Mouse (Mus musculus) frontal cortex, adult 2 months (tissue): ENCODE results near the gene Spin1. TPM values are rescaled to one million over a fixed set of nuclear protein-coding genes. Genes with fewer than 3 reads are reported as not detected.
"Not testable (repeated sequence)": the region's sequence is repeated elsewhere in the genome, so short reads cannot be mapped to it uniquely, and the experiment has no call there.

Experiments used
- DNase-seq, 2 experiments: peaks; one replicate each; pipeline ENCODE4 v3.0.0; 2022; ENCODE audit warnings: low spot score in 1 of 2; ENCODE audit errors: extremely low spot score in 1 of 2
- polyA plus RNA-seq: library from polyadenylated mRNA; depleted of rRNA; stranded (reverse); fragments of >200 nt; gene quantifications from 2 replicates; pipeline ENCODE4 v1.2.3, GENCODE M21; 2012

Spin1 gene
- polyA plus RNA-seq, 1 experiment: 99.1 TPM

DNA sequence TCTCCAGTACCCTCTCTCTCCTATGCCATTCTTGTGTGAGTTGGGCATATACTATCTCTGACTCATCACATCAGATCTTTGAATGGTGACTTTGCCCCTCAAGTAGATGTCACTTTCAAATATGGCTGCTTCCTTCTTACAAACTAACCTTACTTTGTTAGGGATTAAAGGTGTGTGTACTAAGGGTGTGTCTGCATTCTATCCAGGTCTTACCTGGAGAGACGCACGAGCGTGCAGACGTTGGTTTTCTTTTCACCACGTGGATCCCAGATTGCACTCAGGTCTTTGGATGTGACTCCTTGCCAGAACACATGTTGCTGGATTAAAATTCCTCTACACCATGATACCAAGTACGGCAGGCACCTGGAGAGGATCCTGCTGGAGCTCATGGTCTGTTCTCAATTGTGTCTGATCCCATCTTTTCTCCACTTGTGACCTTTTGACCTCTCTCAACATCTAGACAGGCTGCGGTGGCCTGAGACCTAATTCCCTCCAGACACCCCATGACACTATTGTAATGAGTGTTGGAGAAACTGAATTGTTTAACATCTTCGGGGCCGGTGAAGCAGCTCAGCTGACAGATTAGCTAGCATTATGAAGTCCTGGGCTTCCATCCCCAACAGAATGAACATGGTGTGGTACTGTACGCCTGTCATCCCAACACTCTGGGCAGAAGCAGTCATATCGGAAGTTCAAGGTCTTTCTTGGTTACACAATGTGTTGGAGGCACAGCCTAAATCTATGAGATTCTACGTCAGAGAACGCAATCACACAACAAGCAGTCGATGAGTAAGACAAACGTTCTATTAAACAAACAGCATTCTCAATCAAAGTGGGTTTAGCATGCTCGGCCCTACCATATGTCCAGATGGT lies 6.1 kb upstream of the Spin1 start:
- DNase-seq: no peak

DNA sequence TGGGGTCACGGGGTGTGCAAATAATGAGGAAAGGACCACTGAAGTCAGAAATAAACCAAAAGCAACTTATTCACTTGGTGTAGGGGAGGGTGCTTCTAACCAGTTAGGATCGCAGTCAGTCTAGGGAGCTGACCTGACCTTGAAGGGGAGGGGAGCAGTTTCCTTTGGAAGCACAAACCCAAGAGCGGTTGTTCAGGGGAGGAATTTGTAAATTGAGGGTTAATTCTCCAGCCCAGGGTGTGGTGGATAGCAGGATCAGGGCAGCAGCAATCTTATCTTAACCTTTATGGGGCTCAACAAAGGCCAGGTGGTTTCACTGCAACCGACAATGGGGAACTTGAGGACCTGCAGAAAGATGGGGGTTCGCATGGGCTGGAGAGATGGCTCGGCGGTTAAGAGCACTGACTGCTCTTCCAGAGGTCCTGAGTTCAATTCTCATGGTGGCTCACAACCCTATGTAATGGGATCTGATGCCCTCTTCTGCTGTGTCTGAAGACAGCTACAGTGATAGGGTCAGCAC lies 5.4 kb upstream of the Spin1 start:
- no peak for DNase-seq

DNA sequence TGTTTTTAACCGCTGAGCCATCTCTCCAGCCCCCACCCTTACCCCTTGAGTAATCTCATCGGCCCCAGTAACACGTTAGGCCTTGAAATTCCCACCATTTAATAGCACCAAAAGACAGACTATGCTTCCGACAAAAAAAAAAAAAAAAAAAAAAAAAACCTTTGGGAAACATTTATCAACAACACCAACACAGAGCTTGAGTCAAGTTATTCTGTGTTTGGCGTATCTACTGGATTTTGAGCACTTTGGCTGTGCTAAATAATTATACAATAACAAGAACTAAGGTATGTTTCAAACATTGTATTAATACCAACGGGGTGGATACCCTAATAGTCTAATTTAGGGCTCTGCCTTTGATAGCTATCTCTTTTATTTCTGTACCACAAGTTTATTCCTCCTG lies 4.0 kb upstream of the Spin1 start:
- no peak for DNase-seq

DNA sequence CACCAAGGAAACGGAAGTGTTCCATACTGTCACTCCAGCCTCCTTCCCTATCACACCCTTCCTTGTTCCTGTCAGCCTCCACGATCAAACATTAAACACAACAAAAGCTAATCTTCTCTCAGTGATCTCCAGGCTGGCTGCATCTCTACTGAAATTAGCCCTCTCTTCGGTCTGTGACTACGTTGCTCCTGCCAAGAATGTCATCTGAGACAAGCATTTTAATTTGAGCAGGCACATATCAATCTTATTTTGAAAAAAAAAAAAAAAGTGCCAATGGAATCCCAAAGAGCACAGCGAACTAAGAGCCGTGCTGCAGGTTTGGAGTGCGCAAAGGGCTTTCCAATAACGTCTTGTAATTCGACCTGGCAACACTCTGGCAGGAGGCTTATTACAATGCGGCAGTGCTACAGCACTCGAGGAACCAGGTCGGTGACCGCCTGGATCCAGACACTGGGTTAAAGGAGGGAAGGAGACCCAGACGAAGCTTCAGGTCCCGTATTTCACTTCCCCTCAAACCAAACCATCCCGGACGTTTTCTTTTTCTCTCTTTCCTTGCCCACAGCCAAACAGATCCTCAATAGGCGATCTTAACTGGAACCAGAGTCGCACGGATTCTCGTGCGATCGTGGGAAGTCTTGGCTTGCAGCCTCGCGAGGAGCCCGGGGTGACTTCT lies 984 bp upstream of the Spin1 start:
- DNase-seq: peak in 1 of 2 experiments; percentile 16

DNA sequence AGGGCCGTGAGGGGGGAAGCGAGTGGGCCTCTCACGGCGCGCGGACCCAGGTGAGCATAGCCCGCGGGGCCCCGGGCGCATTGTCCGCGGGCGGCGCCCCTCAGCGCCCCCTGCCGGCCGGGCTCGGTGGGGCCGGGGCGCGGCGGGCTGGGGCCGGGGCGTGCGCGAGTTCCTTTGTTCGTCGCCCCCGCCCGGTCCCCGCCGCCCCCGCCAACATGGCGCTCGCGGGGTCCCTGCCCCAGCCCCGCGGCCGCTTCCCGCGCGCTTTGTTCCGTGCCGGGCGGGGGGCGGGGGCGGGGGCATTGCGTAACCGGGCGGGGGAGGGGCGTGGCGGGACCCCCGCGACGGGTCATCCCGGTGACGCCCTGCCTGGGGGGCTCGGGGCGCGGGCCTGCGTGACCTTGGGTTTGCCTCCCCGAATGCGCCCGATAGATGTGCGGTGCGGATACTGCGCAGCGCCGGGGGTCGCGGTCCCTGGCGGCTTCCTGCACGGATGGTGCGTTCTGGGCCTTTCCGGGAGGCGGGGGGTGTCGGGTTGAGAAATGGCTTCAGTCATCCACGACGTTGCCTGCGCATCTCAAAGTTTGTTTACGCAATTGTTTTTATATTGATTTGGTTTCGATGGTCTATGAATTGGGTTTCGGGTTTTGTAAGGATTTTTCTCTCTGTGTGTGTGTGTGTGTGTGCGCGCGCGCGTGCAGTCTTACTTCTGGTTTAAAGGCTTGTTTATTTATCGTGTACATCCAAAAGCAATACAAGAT lies 516 bp downstream of the Spin1 start:
- peak in 1 of 2 experiments; percentile 45 for DNase-seq

DNA sequence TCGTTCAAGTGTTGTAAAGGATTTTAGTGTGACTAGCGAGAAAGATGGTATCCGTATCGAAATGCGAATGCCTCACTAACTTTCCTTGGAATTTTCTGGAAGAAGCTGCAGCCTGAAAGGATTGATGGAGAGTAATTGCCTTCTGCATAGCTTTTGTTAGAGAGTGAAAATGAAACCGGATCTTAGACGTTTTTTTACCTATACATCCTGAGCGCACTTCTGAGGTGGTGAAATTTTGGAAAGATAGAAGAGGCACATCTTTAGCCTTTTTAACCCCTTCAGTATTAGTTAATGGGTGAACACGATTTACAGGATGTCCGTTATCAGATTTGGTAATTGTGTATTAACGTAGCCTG lies 1.1 kb downstream of the Spin1 start:
- no peak for DNase-seq

DNA sequence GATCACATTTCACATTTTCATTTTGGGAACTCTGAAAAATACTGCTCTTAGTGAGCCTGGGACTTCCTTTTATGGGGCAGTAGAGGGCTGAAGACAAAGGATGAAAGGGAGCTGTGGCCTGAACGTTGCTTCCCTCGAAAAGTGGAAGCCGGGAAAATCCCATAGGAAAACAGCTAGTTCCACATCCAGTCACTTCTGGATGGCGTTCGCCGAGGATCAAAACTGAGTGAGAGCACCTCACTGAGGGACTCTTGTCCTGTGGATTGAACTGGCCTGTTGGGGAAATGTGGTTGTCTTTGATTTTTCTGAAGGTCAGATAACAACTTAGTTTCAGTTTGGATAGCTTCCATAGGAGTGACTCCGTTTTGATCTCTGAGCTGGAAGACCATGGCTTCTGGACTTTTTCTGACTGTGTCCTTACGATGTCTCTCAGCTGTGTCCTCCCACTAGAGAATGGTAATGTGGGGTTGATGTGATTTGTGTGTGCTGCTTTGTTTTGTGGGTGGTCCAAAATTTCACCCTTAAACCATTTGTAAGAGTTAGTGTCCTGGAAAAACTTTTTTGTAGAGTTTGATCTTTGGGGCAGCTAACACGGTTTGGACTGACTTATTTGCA lies 2.5 kb downstream of the Spin1 start:
- DNase-seq: no peak

DNA sequence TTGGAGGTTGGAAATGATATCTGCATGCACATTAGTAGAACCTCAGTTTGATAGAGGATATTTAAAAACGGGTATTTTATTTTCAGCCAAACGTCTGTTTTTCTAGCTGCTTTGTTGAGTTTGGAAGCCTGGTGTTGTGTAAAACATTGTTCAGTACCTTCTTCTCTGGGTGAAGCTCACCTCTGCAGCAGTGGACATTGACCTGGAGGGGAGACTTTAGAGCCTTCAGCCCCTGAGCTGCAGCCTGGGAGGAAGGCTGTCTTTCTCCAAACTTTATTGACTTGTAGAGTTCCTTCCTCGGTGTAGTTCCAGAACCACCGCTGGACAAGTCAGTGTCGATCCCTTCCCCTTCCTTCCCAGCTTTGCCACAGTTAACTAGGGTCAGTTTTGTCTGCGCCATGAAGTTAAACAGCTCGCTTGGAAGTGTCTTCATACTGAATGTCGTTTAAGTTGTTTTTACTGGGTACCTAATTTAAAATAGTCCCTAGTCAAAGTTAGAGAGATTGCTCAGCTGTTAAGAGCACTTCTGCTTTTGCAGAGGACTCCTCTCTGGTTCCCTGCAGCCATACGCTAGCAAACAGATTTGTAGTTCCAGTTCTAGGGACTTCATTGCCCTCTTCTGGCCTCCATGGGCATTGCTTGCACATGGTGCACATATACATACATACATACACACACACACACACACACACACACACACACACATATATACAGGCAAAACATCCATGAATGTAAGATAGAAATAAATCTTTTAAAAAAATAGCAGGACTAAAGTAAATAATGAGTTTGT lies 3.4 kb downstream of the Spin1 start:
- no peak for DNase-seq

DNA sequence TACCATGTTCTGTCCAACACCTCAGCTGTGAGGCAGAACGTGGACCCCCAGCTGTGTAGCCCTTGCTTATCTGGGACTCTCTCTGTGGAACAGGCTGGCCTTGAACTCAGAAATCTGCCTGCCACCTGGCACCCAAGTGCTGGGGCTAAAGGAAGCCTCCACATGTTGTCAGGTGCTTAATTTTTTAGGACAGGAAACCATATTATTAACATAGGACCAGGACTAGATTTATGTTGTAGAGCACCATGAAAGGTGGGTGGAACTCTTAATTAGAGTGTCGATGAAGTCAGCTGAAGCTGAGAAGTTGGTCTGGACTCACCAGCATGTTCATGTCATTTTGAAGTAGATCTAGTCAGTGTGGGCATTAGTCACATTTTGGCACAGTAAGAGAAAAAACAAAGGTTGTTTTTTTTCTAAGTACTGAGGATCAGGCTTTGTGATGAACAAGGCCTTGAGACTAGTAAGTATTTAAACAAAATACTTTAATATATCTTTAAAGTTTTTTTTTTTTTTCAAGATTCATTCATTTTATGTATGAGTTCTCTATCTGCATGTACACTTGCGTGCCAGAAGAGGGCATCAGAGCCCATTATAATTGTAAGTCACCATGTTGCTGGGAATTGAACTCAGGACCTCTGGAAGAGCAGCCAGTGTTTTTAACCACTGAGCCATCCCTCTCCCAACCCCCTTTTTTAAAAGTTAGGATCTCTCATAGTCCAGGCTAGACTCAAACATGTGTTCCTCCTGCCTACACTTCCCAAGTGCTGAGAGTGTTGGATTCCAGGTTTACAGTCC lies 5.4 kb downstream of the Spin1 start:
- DNase-seq: no peak

DNA sequence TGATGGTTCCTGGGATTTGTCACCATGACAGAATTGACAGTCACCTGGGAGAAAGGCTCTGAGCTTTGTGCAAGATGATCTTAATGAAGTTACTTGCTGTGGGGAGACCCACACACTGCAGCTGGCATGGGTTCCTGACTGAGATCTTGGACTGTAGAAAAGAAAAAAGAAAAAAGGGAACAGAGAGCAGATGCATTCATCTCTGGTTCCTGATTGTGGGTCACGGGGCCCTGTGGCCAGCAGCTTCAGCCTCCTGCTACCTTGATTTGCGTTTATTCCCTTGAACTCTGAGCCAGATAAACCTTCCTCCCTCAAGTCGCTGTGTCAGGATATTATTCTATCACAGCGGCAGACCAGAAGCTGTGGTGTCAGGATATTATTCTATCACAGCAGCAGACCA lies 6.1 kb downstream of the Spin1 start:
- DNase-seq: no peak

DNA sequence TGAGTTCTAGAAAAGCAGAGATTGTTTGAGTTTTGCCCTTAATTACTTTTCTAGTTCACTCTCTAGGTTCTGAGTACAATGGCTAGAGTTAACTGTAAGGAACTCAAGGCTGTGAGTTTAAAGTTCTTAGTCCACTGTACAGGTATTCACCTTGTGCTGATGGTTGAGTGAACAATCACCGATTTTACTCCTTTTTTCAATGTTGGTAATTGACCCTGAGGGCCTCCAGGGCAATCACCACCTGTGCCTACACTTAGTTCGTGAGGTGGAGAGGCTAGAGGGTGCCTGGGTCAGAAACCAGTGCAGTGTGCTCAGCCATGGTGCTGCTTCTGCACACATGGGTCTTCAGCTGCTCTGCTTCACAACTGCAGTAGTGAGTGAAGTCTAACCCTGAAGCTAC lies 8.8 kb downstream of the Spin1 start:
- DNase-seq: no peak

DNA sequence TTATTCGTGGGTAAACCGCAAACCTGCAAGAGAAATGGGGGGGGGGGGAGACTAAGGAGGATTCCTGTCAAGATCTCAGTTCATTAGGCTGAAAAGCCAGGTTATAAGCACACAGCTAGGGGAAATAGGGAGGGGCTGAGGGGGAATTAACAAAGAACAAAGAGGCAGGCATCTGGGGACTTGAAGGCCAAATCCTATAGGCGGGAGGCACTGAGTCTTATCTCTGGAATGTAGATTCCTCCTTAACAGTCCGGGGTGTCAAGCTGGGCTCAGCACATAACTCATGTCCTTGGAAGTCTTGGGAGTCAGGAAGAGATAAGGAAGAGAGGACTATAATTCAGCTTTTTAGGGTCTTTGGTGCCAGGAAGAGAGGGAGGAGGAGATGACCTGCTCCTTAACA lies 13.7 kb downstream of the Spin1 start:
- DNase-seq: not testable (repeated sequence)

DNA sequence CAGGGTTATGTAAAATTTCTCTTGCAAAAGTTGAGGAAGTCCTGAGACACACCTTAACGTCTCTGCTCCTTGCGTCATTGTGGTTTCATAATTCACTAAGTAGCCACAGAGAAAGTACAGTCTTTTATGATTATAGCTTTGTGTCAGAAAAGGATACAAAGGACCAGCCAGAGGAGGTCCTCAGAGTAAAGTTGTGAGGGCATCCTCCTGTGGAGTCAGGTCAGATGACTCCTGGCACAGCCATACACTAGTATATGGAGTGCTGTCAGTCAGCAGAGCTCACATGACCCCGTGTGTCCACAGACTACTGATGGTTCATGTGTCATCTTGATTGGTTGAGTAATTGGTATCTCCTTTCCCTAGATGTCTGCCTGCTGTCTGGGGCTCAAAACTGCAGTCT lies 15.1 kb downstream of the Spin1 start:
- no peak for DNase-seq

DNA sequence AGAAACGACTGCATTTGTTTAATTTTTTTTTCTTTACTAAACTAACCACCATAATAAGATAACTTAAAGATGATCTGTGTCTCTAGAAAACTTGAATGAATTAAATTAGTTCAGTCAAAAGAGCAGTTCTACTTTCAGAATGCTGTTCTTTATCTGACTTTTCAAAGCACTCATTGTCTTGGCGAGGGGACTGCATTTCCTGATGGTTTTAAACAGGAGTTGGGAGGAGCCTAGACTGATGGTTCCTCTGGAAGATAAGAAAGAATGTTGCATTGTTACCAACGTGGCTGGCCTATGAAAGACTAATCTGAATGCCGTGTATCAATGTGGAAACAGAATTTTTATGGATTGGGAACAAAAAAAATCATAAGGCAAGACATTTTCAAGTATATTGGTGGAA lies 20.1 kb downstream of the Spin1 start:
- no peak for DNase-seq

DNA sequence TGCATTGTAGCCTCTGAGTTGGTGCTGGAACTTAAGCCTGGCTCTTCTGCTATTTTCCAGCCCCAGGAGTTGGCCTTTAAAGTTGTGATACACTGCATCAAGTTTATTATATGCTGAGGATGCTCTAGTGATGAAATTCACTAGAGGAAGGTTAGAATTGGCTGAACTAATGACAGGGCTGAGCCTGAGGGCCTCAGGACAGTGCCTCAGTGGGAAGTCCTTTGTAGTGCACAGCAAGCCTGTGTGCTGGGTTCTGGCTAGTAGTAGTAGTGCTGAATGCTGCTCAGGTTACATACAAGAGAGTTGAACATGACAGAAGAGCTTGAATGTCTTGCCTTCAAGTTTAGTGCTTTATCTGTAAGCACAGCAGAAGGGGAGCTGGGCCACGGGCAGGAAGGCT lies 21.3 kb downstream of the Spin1 start:
- no peak for DNase-seq

DNA sequence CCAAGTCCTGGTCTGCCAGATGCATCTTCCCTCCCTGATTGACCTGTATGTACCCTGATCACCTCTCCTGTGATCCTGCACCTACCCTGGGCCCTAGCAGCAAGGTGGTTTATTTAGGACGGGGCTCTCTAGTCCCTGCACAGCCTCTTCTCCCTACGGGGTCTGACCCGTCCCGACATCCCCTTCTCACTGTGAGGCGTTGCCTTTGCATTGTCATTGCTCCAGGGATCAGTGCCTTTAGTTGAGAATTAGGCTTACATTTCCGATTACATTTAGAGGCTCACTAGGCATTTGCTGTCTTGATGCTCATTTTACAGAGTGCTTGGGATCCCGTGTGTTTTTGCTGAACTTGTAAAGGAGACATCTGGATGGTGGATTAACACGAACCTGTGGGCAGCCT lies 22.1 kb downstream of the Spin1 start:
- DNase-seq: no peak

DNA sequence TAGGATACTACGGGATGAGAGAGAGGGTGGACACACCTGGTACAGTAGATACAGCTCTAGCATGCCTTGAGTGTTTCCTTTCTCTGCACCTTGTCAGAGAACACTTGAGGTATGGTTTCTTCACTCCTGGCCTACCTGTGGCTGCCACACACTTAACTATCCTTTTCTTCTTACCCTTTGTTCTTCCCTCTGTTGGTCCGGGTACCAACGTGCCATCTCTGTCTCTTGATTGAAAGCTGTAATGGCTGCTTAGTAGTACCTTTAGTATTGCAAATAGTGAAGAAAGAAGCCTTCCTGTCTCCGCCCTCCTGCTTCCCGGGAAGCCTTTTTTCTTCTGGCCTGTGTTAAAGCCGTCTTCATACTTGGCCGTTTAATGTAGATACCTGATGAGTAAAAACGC lies 24.7 kb downstream of the Spin1 start:
- DNase-seq: no peak

DNA sequence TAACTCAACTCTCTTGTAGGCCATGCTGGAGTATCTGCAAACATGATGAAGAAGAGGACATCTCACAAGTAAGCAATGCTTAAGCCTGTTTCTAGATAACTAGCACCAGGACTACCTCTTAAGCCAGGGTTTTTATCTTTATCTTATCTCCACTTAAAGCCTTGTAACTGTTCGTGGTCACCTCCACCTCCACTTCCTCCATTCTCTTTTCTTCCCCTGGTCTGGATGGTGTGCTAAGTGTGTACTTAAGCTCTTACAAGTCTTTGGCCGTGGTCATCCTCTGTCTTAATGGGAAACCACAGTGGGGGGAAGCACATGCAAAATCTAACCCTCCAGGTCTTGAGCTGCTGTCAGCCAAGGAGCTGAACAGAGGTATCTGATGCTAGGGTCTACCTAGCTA lies 27.2 kb downstream of the Spin1 start:
- no peak for DNase-seq

DNA sequence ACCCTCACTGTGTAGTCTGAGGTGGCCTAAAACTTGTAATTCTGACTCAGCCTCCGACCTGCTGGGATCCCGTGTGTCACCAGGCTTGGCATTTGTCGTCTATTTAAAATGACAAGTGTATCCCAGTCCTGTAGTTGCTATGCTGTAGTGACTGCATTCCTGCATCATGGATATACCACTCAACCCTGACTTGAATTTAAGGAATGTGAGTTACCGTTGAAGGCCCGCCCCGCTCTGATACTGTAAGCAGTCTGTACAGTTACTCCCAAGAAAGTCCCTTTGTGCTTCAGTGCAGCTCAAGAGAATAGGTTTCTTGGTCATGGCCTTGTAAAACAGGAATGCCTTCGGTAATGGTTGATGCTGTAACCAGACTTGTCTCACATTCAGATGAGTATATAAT lies 27.7 kb downstream of the Spin1 start:
- no peak for DNase-seq
